Mouse (Mus musculus) ES-Bruce4 (cell line): ENCODE results near the gene Lyplal1. TPM values are rescaled to one million over a fixed set of nuclear protein-coding genes. Genes with fewer than 3 reads are reported as not detected.

Source experiments
- H3K27ac ChIP-seq: 2 replicates; pipeline ENCODE4 v1.5.1; 2012; ENCODE audit warnings: low read length, inconsistent platforms; ENCODE audit not compliant: insufficient read depth
- H3K27me3 ChIP-seq: 2 replicates; pipeline ENCODE4 v1.6.1; 2012; ENCODE audit warnings: mild to moderate bottlenecking, low read length, inconsistent platforms; ENCODE audit not compliant: control insufficient read depth, poor library complexity, insufficient read depth, severe bottlenecking
- H3K36me3 ChIP-seq: 2 replicates; pipeline ENCODE4 v1.6.1; 2012; ENCODE audit warnings: inconsistent platforms, mild to moderate bottlenecking, low read length, moderate library complexity; ENCODE audit not compliant: control insufficient read depth, poor library complexity, insufficient read depth, severe bottlenecking
- H3K4me1 ChIP-seq: one replicate; pipeline ENCODE4 v1.8.1; 2011; ENCODE audit warnings: low read length; ENCODE audit not compliant: control insufficient read depth, insufficient read depth
- H3K4me3 ChIP-seq: 2 replicates; pipeline ENCODE4 v1.5.1; 2011; ENCODE audit warnings: low read depth, mild to moderate bottlenecking, low read length
- H3K9ac ChIP-seq: 2 replicates; pipeline ENCODE4 v1.6.1; 2012; ENCODE audit warnings: low read depth, mild to moderate bottlenecking, inconsistent platforms; ENCODE audit not compliant: poor library complexity, severe bottlenecking
- H3K9me3 ChIP-seq: replicated peaks from 2 replicates; pipeline ENCODE4 v1.6.1; 2012; ENCODE audit warnings: mild to moderate bottlenecking, low read length, inconsistent platforms; ENCODE audit not compliant: control insufficient read depth, poor library complexity, insufficient read depth, severe bottlenecking
- CTCF ChIP-seq: IDR thresholded peaks from one replicate; pipeline ENCODE4 v1.8.1; 2011; ENCODE audit warnings: low read depth, low read length
- EP300 ChIP-seq: IDR thresholded peaks from 2 replicates; pipeline ENCODE4 v1.6.1; 2011; ENCODE audit warnings: low read depth, low read length; ENCODE audit not compliant: insufficient read depth
- POLR2A ChIP-seq: IDR thresholded peaks from one replicate; pipeline ENCODE4 v1.8.1; 2011; ENCODE audit warnings: low read length; ENCODE audit not compliant: insufficient read depth
- polyA plus RNA-seq: library from polyadenylated mRNA; stranded (reverse); fragments of >200 nt; gene quantifications from 2 replicates; pipeline ENCODE4 v1.2.4, GENCODE M21; 2011; ENCODE audit warnings: low read depth; ENCODE audit not compliant: missing spikeins, insufficient read depth, insufficient read length

Lyplal1 gene
- 13.8 and 18.3 TPM in 2 replicates for polyA plus RNA-seq

- peak within 1 kb of the TSS; percentile 85 for H3K4me3 ChIP-seq
- no peaks in the 10 kb centered on the region for H3K4me1 ChIP-seq
- H3K9ac ChIP-seq, result peak within 1 kb of the TSS; percentile 40
- H3K9me3 ChIP-seq, result no peaks in the 10 kb centered on the region
- no peak within 1 kb of the TSS for H3K27ac ChIP-seq
- no peaks in the 10 kb centered on the region; the same call in 1 of the 2 replicates for H3K27me3 ChIP-seq
- TF ChIP-seq POLR2A (peak; percentile 35), CTCF (no peak)
- H3K36me3 ChIP-seq, result no peaks in the 10 kb centered on the region
These were observed at the start of gene Lyplal1 for GRCm38 (mm10) chr1:186116701-186117488. Gene Lyplal1 (minus strand): TSS chr1:186117310.

GRCm38 (mm10) chr1:186163616-186164015 is 46.5 kb upstream of the Lyplal1 start:
- TF ChIP-seq POLR2A (no peak), EP300 (no peak), CTCF (no peak)
- Histone ChIP-seq H3K4me3 (no peak overlapping the region), H3K36me3 (no peaks in the 10 kb centered on the region), H3K9ac (no peak overlapping the region), H3K4me1 (no peaks in the 10 kb centered on the region), H3K27ac (no peak overlapping the region), H3K27me3 (no peaks in the 10 kb centered on the region), H3K9me3 (no peaks in the 10 kb centered on the region)

- TF ChIP-seq POLR2A (no peak), EP300 (no peak), CTCF (no peak)
- Histone ChIP-seq H3K36me3 (no peaks in the 10 kb centered on the region), H3K27ac (no peak overlapping the region), H3K9me3 (no peaks in the 10 kb centered on the region), H3K27me3 (no peaks in the 10 kb centered on the region), H3K9ac (no peak overlapping the region), H3K4me3 (no peak overlapping the region), H3K4me1 (no peaks in the 10 kb centered on the region)
These were observed 46.1 kb upstream of the Lyplal1 start for GRCm38 (mm10) chr1:186163206-186163605.

GRCm38 (mm10) chr1:186150376-186150775 is 33.3 kb upstream of the Lyplal1 start:
- no peaks in the 10 kb centered on the region for H3K27me3 ChIP-seq
- no peaks in the 10 kb centered on the region for H3K4me1 ChIP-seq
- H3K9ac ChIP-seq, result no peak overlapping the region
- H3K4me3 ChIP-seq, result no peak overlapping the region
- H3K36me3 ChIP-seq, result no peaks in the 10 kb centered on the region
- no peak for TF ChIP-seq EP300
- TF ChIP-seq CTCF, result no peak
- no peak for TF ChIP-seq POLR2A
- no peak overlapping the region for H3K27ac ChIP-seq
- H3K9me3 ChIP-seq, result no peaks in the 10 kb centered on the region

- H3K27ac ChIP-seq, result no peak overlapping the region
- H3K9ac ChIP-seq, result no peak overlapping the region
These were observed 28.3 kb upstream of the Lyplal1 start for GRCm38 (mm10) chr1:186145444-186145843.

GRCm38 (mm10) chr1:186140191-186140590 is 23.1 kb upstream of the Lyplal1 start:
- Histone ChIP-seq H3K4me3 (no peak overlapping the region), H3K36me3 (no peaks in the 10 kb centered on the region), H3K27me3 (no peaks in the 10 kb centered on the region), H3K9ac (no peak overlapping the region), H3K4me1 (no peaks in the 10 kb centered on the region), H3K9me3 (no peaks in the 10 kb centered on the region), H3K27ac (no peak overlapping the region)
- TF ChIP-seq EP300, result no peak
- TF ChIP-seq CTCF, result no peak
- TF ChIP-seq POLR2A, result no peak

More at GRCm38 (mm10) chr1:186145444-186145843, 28.3 kb upstream of the Lyplal1 start:
- no peak overlapping the region for H3K4me3 ChIP-seq
- no peaks in the 10 kb centered on the region for H3K27me3 ChIP-seq
- no peaks in the 10 kb centered on the region for H3K9me3 ChIP-seq
- H3K36me3 ChIP-seq, result no peaks in the 10 kb centered on the region
- no peak for TF ChIP-seq POLR2A
- TF ChIP-seq EP300, result no peak
- no peak for TF ChIP-seq CTCF
- no peaks in the 10 kb centered on the region for H3K4me1 ChIP-seq
